In genomic region chr4:49072886-49073285, GRCm38 (mm10) we compare ENCODE assay signal across 11 mouse cellular contexts. TPM values are rescaled to one million over a fixed set of nuclear protein-coding genes. Genes with fewer than 3 reads are reported as not detected.
DNase-seq lines count a peak whose midpoint lies in the region; ATAC-seq lines count a peak whose summit lies in the region.
"Had no signal": no experiment of that assay in that cellular context is flagged by ENCODE, and none has a peak within 500 bp of the region (broad histone marks: within the 10 kb centered on the region; RNA-seq: fewer than 3 reads in every experiment).

No protein-coding gene starts in this region.

- no peaks in the 10 kb centered on the region for H3K27me3 ChIP-seq in heart, embryonic 12.5 days (replicated peaks)
- H3K27me3 ChIP-seq: embryonic facial prominence, embryonic 13.5 days; limb, embryonic 15.5 days had no signal

- no peak for ATAC-seq in heart, embryonic 12.5 days (ENCODE audit: insufficient number of reproducible peaks, low FRiP score)

- H3K4me3 ChIP-seq in heart, embryonic 12.5 days, result no peak overlapping the region
- H3K4me3 ChIP-seq: embryonic facial prominence, embryonic 13.5 days; limb, embryonic 15.5 days had no signal

- no peak overlapping the region for H3K9ac ChIP-seq in heart, embryonic 12.5 days
- H3K9ac ChIP-seq: embryonic facial prominence, embryonic 13.5 days; limb, embryonic 15.5 days had no signal

- peak overlapping the region; percentile 85 for H3K27ac ChIP-seq in heart, embryonic 12.5 days (ENCODE audit: poor library complexity, severe bottlenecking)
- H3K27ac ChIP-seq: embryonic facial prominence, embryonic 13.5 days; limb, embryonic 15.5 days had no signal

- 0 out of 2 replicates have a peak, but pooled peaks cover 5% of the 10 kb centered on the region for H3K4me1 ChIP-seq in heart, embryonic 12.5 days (replicated peaks)
- H3K4me1 ChIP-seq: embryonic facial prominence, embryonic 13.5 days; limb, embryonic 15.5 days had no signal

- no peak overlapping the region for H3K4me2 ChIP-seq in heart, embryonic 12.5 days
- H3K4me2 ChIP-seq: embryonic facial prominence, embryonic 13.5 days; limb, embryonic 15.5 days had no signal

- H3K36me3 ChIP-seq in heart, embryonic 12.5 days, result no peaks in the 10 kb centered on the region
- H3K36me3 ChIP-seq: embryonic facial prominence, embryonic 13.5 days; G1E; limb, embryonic 15.5 days had no signal

- peak; percentile 61 to 62 for DNase-seq in left cerebral cortex, adult 18-20 months (ENCODE audit: low spot score in 2 of 2)
- DNase-seq in left cerebral cortex, adult 11 months (ENCODE audit: low spot score), result no peak
- peak; percentile 97 for DNase-seq in brain, adult 2 months (ENCODE audit: low read depth, low spot score)
- peak; percentile 57 to 65 for DNase-seq in layer of hippocampus, postnatal 10 days (ENCODE audit: low spot score in 2 of 2)
- peak; percentile 10 for DNase-seq in right cerebral cortex, postnatal 4 days
- no peak for DNase-seq in neural tube, embryonic 10.5 days (ENCODE audit: extremely low spot score, low spot score)
- no peak for DNase-seq in thymus, postnatal 10 days (ENCODE audit: low spot score in 2 of 2)

- H3K9me3 ChIP-seq in heart, embryonic 12.5 days (replicated peaks), result no peaks in the 10 kb centered on the region
- H3K9me3 ChIP-seq: embryonic facial prominence, embryonic 13.5 days; G1E; limb, embryonic 15.5 days had no signal

- WGBS in heart, embryonic 12.5 days, result 27% methylated on average over 4 of the region's 4 CpGs

RNA-seq across cellular contexts. Expression of gene Plppr1, which starts 13.8 kb away (rescaled TPM):
- total RNA-seq in left cerebral cortex, adult 18-20 months (2021), result 10 to 100 TPM in 1 of 2 experiments, 1 to 10 TPM in 1; 8.1 to 12.0 TPM
- 2.3 and 2.4 TPM in 2 replicates for polyA plus RNA-seq in heart, embryonic 12.5 days (2016; fragmentation: Nextera tagmentation; extraction: Ambion mirVana)
- 10 to 100 TPM; 36.6 to 38.4 TPM for total RNA-seq in layer of hippocampus, postnatal 10 days (2021)
- polyA plus RNA-seq: G1E had no signal

Comparison
In these comparisons a context has a peak if more than half of its experiments do, and no peak if none do; other contexts are left out.
1. DNase-seq: peak in left cerebral cortex, adult 18-20 months (2 of 2), brain, adult 2 months (single experiment), layer of hippocampus, postnatal 10 days (2 of 2) and right cerebral cortex, postnatal 4 days (single experiment); none in left cerebral cortex, adult 11 months (single experiment), neural tube, embryonic 10.5 days (single experiment) and thymus, postnatal 10 days (0 of 2).